Mouse (Mus musculus) mouse embryonic stem cell (cell line): ENCODE measurements around the gene Olfr58.
"Not testable (repeated sequence)": the region's sequence is repeated elsewhere in the genome, so short reads cannot be mapped to it uniquely, and the experiment has no call there.

Experiments
- in situ Hi-C, 2 experiments: fragments of 300-500 bp; cut with MboI; formaldehyde crosslinking; loops; 1 replicate in 1 of 2; 3 replicates in 1 of 2; pipeline ENCODE4 v1.14.3; 2019 to 2020; ENCODE audit warnings: low sequenced_read_pairs in 2 of 2, low pct_unique_long_range_greater_than_20kb in 1 of 2, mixed read lengths in 1 of 2; ENCODE audit not compliant: unreplicated experiment in 1 of 2

The Olfr58 gene

DNA sequence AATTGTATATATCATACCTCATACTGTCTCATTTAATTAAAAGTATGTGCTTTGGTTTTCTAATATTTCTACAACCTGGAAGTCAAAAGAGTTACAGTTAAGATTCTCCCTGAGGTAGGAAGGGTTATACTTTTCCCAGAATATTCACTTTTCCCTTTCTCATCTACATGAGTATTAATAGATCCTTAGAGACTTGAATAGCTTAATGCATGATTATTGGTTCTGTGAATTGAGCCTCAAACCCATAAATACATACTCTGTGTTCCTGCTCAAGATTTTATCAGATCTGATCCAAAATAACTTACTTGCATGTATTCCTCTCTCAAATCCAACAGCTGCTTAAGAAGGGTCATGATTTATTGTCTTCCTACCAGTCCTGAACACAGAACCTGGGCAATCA is at the start of gene Olfr58:
Gene Olfr58, plus strand, starts transcription at position 301 of the 400 bp plus-strand sequence.
- in situ Hi-C loops: no loop called here

DNA sequence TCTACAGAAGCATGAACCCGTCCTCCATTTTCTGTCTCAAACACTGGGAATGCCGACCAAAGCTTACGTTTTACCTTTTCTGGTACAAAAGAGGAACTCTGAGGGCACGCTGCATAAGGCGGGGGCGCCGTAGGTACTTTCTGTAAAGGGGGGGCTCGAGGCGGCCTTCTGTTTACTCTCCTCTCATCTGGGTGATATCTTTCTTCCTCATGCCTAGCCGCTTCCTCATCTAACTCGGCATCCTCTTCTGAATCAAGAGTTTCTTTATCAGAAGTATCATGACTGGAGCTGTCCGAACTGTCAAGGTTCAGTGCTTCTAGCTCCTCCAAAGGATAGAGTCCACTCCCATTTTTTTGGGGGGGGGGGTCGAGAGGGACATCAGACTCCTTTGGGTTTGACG is 10.9 kb upstream of the Olfr58 start:
- in situ Hi-C loops: no loop called here

DNA sequence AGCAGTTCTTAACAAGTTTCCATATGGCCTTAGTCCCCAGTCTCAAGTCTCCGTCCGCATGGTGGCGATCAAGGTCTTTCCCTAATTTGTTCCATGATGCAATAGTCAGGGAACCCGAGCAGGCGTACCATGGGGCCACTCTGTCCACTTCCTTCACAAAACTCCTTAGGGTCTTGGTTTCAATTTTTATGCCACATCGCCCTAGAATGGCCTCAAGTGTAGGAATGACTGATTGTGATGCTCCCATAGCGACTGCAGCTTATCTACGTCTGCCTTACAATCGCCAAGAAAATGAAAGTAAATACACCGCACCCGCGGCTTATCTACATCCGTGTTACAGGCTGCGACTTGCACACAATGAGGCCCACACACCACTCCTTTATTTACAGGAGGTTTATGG is 10.4 kb upstream of the Olfr58 start:
- in situ Hi-C loops: no loop called here

DNA sequence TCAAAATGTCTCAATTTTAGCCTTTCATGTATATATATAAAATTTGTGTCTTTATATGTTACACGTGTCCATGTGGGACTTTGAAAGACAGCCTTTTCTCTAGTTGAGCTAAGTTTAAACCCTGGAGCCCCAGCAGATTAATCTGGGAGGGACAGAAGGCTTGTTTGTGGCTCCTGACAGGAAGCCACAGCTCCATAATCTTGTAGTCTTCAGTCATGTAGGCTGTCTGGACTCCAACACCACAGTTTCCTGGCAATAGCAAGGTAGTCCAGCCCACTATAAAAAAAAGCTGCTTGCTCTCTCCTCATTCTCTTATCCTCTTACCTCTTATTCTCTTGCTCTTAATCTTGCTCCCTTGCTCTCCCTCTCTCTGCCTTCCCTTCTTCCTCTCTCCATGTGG is 22.9 kb downstream of the Olfr58 start:
- in situ Hi-C loops: no loop called here

DNA sequence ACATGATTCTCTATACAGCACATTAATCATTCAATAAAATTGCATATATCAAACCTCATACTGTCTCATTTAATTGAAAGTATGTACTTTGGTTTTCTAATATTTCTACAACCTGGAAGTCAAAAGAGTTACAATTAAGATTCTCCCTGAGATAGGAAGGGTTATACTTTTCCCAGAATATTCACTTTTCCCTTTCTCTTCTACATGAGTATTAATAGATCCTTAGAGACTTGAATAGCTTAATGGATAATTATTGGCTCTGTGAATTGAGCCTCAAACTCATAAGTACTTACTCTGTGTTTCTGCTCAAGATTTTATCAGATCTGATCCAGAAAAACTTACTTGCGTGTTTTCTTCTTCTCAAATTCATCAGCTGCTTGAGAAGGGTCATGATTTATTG is 24.5 kb downstream of the Olfr58 start, which contains the start of gene Olfr859:
Gene Olfr859, plus strand, starts transcription at position 301 of the 400 bp plus-strand sequence.
- in situ Hi-C loops: not testable (repeated sequence)
